Mouse (Mus musculus): Measurements from ENCODE around the gene Snx25. TPM values are rescaled to one million over a fixed set of nuclear protein-coding genes. Genes with fewer than 3 reads are reported as not detected.

The Snx25 gene
- polyA plus RNA-seq, 1 experiment from 2014 or later = 7.9 TPM

DNA sequence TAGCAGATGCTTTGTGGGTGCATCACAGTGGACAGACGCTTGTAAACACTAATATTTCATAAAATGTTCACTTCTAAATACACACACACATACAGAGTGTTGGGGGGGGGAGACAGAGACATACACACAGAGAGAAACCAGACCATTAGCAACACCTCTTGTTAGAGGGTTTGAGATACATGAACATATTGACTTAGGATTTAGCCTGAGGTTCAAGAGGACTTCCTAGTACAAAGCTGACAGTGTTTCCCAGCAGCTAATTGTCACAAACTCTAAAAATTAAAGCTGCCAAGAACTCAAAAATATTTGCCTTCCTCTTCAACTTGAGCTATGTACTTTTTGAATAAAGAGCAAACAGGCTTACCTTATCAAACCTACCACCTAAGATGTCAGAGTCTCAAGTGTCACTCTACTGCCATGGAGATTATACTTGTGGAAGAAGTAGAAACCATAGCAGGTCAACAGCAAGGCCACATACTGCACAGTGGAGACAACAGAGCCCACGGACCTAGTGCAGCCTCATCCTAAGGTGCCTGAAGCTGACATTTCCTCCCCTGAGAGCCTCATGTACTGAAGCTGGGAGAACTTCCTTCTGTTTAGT, 78.3 kb downstream of the Snx25 start:
- Histone ChIP-seq H3K4me3 (ENCODE audit: low read depth, low read length) (no peak overlapping the region), H3K27ac (ENCODE audit: low read depth, low read length) (no peak overlapping the region)

DNA sequence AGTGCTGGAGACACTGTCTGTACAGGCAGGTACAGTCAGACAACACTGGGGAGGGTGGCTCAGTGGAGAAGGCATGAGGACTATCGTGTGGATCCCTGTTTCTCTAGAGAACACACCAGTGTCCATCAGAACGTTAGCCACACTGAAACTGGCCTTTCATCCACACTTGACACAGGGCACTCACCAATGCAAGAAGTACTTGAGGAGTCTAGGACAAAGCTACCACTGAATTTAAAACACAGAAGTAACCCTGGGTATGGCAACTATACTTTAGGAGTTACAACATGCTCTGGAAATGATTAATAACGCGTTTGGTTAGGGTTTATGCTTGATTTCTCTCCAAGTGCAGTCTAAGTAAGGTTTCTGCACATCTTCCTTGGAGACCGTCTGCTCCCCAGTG, 79.2 kb downstream of the Snx25 start:
- Histone ChIP-seq H3K27me3 (ENCODE audit: control insufficient read depth, insufficient read depth, low read length) (no peaks in the 10 kb centered on the region), H3K9ac (ENCODE audit: low read depth, low read length) (no peak overlapping the region), H3K36me3 (ENCODE audit: control insufficient read depth, insufficient read depth, low read length) (no peaks in the 10 kb centered on the region), H3K4me3 (ENCODE audit: low read depth, low read length) (no peak overlapping the region), H3K27ac (ENCODE audit: low read depth, low read length) (no peak overlapping the region), H3K9me3 (ENCODE audit: control insufficient read depth, low read length) (no peaks in the 10 kb centered on the region), H3K4me2 (replicated peaks; ENCODE audit: low read depth, low read length) (no peak overlapping the region), H3K4me1 (replicated peaks; ENCODE audit: control insufficient read depth, insufficient read depth, low read length) (no peaks in the 10 kb centered on the region)
- 90% methylated on average over 5 of the region's 5 CpGs for WGBS
- DNase-seq (ENCODE audit: low spot score) (no peak), ATAC-seq (ENCODE audit: low FRiP score) (no peak)

More for the DNA sequence above, 78.3 kb downstream of the Snx25 start:
- H3K27me3 ChIP-seq (ENCODE audit: control insufficient read depth, insufficient read depth, low read length) = no peaks in the 10 kb centered on the region
- no peaks in the 10 kb centered on the region for H3K9me3 ChIP-seq (ENCODE audit: control insufficient read depth, low read length)
- H3K4me2 ChIP-seq (replicated peaks; ENCODE audit: low read depth, low read length) = no peak overlapping the region
- H3K36me3 ChIP-seq (ENCODE audit: control insufficient read depth, insufficient read depth, low read length) = no peaks in the 10 kb centered on the region
- ATAC-seq (ENCODE audit: low FRiP score) (no peak), DNase-seq (ENCODE audit: low spot score) (no peak)
- no peaks in the 10 kb centered on the region for H3K4me1 ChIP-seq (replicated peaks; ENCODE audit: control insufficient read depth, insufficient read depth, low read length)
- no peak overlapping the region for H3K9ac ChIP-seq (ENCODE audit: low read depth, low read length)
- 92% methylated on average over 2 of the region's 2 CpGs for WGBS

DNA sequence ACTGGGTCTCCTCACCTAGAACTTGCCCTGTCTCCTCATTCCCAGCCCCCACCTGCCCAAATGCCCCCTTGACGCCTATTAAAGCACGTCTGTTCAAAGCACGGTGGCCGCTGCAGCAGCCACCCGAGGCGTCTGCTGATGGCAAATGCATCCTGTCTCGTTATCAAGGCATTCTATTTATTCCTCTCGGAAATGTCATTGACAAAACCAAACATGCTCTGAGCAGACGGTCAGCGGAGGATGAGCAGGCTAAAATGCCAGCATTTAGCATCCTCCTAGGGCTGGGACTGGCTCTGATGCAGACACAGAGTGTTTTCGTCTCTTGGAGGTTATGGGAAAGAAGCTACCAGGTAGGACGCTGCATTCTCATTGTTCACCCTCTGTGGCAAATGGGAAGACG, 111.7 kb downstream of the Snx25 start:
- Histone ChIP-seq H3K4me2 (replicated peaks; ENCODE audit: low read depth, low read length) (no peak overlapping the region), H3K9me3 (ENCODE audit: control insufficient read depth, low read length) (no peaks in the 10 kb centered on the region), H3K27ac (ENCODE audit: low read depth, low read length) (no peak overlapping the region), H3K4me3 (ENCODE audit: low read depth, low read length) (no peak overlapping the region), H3K9ac (ENCODE audit: low read depth, low read length) (no peak overlapping the region), H3K4me1 (replicated peaks; ENCODE audit: control insufficient read depth, insufficient read depth, low read length) (no peaks in the 10 kb centered on the region), H3K27me3 (ENCODE audit: control insufficient read depth, insufficient read depth, low read length) (no peaks in the 10 kb centered on the region), H3K36me3 (ENCODE audit: control insufficient read depth, insufficient read depth, low read length) (no peaks in the 10 kb centered on the region)
- ATAC-seq (ENCODE audit: low FRiP score) (no peak), DNase-seq (ENCODE audit: low spot score) (no peak)
- 83% methylated on average over 13 of the region's 13 CpGs for WGBS

DNA sequence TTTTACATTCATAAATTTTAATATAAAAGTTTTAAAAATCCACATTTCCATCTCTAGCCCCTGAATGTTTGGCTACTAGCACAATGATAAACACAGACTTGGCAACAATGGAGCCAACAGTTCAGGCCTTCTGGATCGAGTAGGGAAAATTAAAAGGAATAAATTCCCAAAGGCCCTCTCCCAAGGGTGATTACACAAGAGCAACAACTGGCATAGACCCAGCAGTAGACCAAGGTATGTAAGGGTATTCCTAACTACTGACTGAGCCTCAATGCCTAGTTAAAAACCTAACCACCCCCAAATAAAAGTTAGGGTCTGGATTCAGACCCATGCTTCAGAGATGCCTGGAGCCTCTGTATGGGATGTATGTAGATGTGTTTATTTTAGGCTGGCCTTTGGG, 112.3 kb downstream of the Snx25 start:
- no peak overlapping the region for H3K27ac ChIP-seq (ENCODE audit: low read depth, low read length)
- ATAC-seq (ENCODE audit: low FRiP score) (no peak), DNase-seq (ENCODE audit: low spot score) (no peak)
- no peak overlapping the region for H3K4me3 ChIP-seq (ENCODE audit: low read depth, low read length)
- no peaks in the 10 kb centered on the region for H3K9me3 ChIP-seq (ENCODE audit: control insufficient read depth, low read length)
- no peak overlapping the region for H3K9ac ChIP-seq (ENCODE audit: low read depth, low read length)
- H3K4me2 ChIP-seq (replicated peaks; ENCODE audit: low read depth, low read length) = no peak overlapping the region
- 79% methylated on average over 1 of the region's 1 CpGs for WGBS
- no peaks in the 10 kb centered on the region for H3K27me3 ChIP-seq (ENCODE audit: control insufficient read depth, insufficient read depth, low read length)
- H3K4me1 ChIP-seq (replicated peaks; ENCODE audit: control insufficient read depth, insufficient read depth, low read length) = no peaks in the 10 kb centered on the region
- no peaks in the 10 kb centered on the region for H3K36me3 ChIP-seq (ENCODE audit: control insufficient read depth, insufficient read depth, low read length)

DNA sequence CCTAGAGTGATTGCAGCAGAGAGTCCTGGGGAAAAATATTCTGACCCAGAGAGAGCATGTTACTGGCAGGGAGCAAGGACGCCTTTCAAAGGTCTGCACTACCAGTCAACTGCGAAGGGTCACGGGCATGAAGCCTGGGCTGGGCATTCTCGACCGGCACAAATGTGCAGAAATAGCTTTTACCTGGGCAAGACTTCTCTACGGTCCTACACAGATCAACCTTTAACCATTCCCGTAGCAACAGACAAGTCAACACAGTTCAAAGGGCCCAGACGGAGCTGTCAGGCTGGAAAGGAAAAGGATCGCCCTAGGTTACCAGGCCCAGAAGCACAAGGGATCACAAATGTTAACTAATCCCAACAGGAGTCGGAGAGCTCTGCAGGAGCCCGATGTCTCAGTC, 115.7 kb downstream of the Snx25 start:
- H3K4me3 ChIP-seq (ENCODE audit: low read depth, low read length) = no peak overlapping the region
- H3K27ac ChIP-seq (ENCODE audit: low read depth, low read length) = no peak overlapping the region
- no peaks in the 10 kb centered on the region for H3K9me3 ChIP-seq (ENCODE audit: control insufficient read depth, low read length)
- H3K4me1 ChIP-seq (replicated peaks; ENCODE audit: control insufficient read depth, insufficient read depth, low read length) = no peaks in the 10 kb centered on the region
- no peak overlapping the region for H3K4me2 ChIP-seq (replicated peaks; ENCODE audit: low read depth, low read length)
- no peak overlapping the region for H3K9ac ChIP-seq (ENCODE audit: low read depth, low read length)
- 73% methylated on average over 11 of the region's 11 CpGs for WGBS
- H3K36me3 ChIP-seq (ENCODE audit: control insufficient read depth, insufficient read depth, low read length) = no peaks in the 10 kb centered on the region
- no peaks in the 10 kb centered on the region for H3K27me3 ChIP-seq (ENCODE audit: control insufficient read depth, insufficient read depth, low read length)
- no peak for DNase-seq (ENCODE audit: low spot score)
- ATAC-seq (ENCODE audit: low FRiP score) = no peak

DNA sequence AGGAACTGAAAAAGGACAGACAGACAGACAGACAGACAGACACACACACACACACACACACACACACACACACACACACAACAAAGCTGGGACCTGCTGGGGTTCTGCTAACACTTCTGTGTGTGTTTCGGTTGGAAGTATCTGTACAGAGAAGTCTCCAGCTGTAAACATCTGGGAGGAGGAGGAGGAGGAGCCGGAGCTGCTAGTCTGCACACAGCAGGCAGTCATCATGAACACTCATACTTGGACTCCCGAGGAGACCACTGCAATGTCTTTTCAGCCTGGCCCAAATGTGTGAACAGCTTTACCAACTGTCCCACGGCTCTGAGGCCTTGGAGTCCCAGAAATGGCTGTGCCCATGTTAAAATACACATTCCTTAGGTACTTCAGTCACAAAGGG, 127.6 kb downstream of the Snx25 start:
- whole genome bisulfite sequencing = 56% methylated on average over 4 of the region's 4 CpGs
- ATAC-seq (ENCODE audit: low FRiP score) = no peak

DNA sequence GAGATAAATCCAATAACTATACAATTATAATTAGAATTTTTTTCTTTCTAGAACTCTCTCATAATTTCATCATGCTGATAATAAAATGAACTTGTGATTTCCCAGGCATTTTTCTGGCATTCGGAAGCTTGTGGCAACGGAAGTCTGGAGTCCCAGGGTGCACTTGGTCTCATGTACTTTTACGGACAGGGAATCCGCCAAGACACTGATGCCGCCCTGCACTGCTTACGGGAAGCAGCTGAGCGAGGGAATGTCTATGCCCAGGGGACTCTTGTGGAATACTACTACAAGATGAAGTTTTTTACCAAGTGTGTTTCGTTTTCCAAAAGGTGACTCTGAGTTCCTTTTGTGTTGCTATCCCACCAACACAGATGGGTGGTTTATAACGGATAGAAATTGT, 129.2 kb downstream of the Snx25 start:
- no peak for DNase-seq (ENCODE audit: low spot score)
- Histone ChIP-seq H3K4me3 (ENCODE audit: low read depth, low read length) (no peak overlapping the region), H3K4me2 (replicated peaks; ENCODE audit: low read depth, low read length) (no peak overlapping the region), H3K9ac (ENCODE audit: low read depth, low read length) (no peak overlapping the region), H3K27me3 (ENCODE audit: control insufficient read depth, insufficient read depth, low read length) (no peaks in the 10 kb centered on the region), H3K4me1 (replicated peaks; ENCODE audit: control insufficient read depth, insufficient read depth, low read length) (no peaks in the 10 kb centered on the region), H3K36me3 (ENCODE audit: control insufficient read depth, insufficient read depth, low read length) (no peaks in the 10 kb centered on the region), H3K27ac (ENCODE audit: low read depth, low read length) (no peak overlapping the region), H3K9me3 (ENCODE audit: control insufficient read depth, low read length) (no peaks in the 10 kb centered on the region)
- ATAC-seq (ENCODE audit: low FRiP score) = no peak
- 94% methylated on average over 9 of the region's 9 CpGs for WGBS

More for the DNA sequence above, 127.6 kb downstream of the Snx25 start:
- no peaks in the 10 kb centered on the region for H3K4me1 ChIP-seq (replicated peaks; ENCODE audit: control insufficient read depth, insufficient read depth, low read length)
- no peak overlapping the region for H3K4me3 ChIP-seq (ENCODE audit: low read depth, low read length)
- no peak overlapping the region for H3K4me2 ChIP-seq (replicated peaks; ENCODE audit: low read depth, low read length)
- DNase-seq (ENCODE audit: low spot score) = no peak
- no peaks in the 10 kb centered on the region for H3K36me3 ChIP-seq (ENCODE audit: control insufficient read depth, insufficient read depth, low read length)
- no peaks in the 10 kb centered on the region for H3K27me3 ChIP-seq (ENCODE audit: control insufficient read depth, insufficient read depth, low read length)
- no peak overlapping the region for H3K27ac ChIP-seq (ENCODE audit: low read depth, low read length)
- no peak overlapping the region for H3K9ac ChIP-seq (ENCODE audit: low read depth, low read length)
- H3K9me3 ChIP-seq (ENCODE audit: control insufficient read depth, low read length) = no peaks in the 10 kb centered on the region

DNA sequence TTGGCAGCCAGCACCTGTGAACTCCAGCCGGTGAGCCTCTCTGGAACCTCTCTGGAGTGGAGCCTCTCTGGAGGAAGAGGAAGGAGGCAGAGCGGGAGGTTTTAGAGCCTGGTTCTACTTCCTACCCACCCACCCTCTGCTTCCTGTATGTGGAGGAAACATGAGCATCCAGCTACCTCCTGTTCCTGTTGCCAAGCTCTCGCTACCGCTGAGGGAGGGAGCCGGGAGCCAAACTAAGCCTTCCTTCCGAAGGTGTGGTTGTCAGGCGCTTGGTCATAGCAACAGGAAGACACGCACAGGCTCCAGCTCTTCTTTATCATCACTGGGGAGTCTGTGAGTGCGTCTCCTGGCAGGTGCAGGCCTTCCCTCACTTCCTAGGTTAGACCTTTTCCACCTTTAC, 129.8 kb downstream of the Snx25 start:
- DNase-seq (ENCODE audit: low spot score) (no peak), ATAC-seq (ENCODE audit: low FRiP score) (no peak)
- WGBS = 91% methylated on average over 9 of the region's 9 CpGs
- Histone ChIP-seq H3K27ac (ENCODE audit: low read depth, low read length) (no peak overlapping the region), H3K4me2 (replicated peaks; ENCODE audit: low read depth, low read length) (no peak overlapping the region), H3K4me1 (replicated peaks; ENCODE audit: control insufficient read depth, insufficient read depth, low read length) (no peaks in the 10 kb centered on the region), H3K9me3 (ENCODE audit: control insufficient read depth, low read length) (no peaks in the 10 kb centered on the region), H3K4me3 (ENCODE audit: low read depth, low read length) (no peak overlapping the region), H3K36me3 (ENCODE audit: control insufficient read depth, insufficient read depth, low read length) (no peaks in the 10 kb centered on the region), H3K27me3 (ENCODE audit: control insufficient read depth, insufficient read depth, low read length) (no peaks in the 10 kb centered on the region), H3K9ac (ENCODE audit: low read depth, low read length) (no peak overlapping the region)

DNA sequence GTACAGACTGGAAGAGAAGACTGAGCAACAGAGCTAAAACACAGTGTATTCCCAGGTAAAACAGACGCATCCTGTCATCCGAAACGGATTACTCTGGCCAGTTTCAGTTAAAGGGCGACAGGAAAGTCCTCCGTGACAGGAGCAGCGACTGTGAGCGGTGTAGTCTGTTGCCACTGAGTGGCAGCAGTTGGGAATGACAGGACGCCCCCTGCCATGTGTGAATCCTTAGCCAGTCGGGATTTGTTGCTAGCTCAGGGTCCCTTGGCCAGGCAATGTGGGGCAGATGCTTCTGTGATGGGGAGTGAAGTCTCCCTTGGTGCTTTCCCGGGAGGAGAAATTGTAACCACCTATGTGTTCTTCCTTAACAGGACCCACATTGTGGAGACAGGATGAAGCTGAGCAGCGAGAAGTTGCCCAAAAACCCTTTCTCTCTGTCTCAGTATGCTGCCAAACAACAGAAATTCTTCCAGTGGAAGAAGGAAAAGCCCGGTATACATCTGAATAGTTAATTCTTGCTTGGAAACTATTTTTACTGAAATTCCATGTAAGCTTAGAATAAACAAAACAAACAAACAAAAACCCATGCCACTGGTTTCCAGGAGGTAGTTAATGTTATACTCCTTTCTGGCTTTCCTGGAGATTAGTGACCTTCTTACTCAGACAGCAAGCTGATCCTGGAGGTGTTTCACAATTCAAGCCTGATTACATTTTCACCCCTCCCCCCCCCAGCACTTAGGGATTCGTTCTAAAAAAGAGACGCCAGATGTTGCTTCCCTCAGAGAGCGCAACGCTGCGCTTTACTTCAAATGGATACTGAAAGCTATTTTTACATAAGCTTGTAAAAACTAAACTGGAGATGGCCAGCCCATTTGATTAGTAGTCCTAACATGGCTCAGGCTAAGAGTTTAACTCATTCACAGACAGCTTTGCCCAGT, 140.9 kb downstream of the Snx25 start:
- H3K4me3 ChIP-seq (ENCODE audit: low read depth, low read length) = no peak overlapping the region
- WGBS = 19% methylated on average over 17 of the region's 17 CpGs
- no peak overlapping the region for H3K4me2 ChIP-seq (replicated peaks; ENCODE audit: low read depth, low read length)
- H3K9me3 ChIP-seq (ENCODE audit: control insufficient read depth, low read length) = no peaks in the 10 kb centered on the region
- no peaks in the 10 kb centered on the region for H3K4me1 ChIP-seq (replicated peaks; ENCODE audit: control insufficient read depth, insufficient read depth, low read length)
- H3K27ac ChIP-seq (ENCODE audit: low read depth, low read length) = no peak overlapping the region
- H3K27me3 ChIP-seq (ENCODE audit: control insufficient read depth, insufficient read depth, low read length) = no peaks in the 10 kb centered on the region
- peak; percentile 36 for DNase-seq (ENCODE audit: low spot score)
- ATAC-seq (ENCODE audit: low FRiP score) = peak; percentile 47; the same call in 1 of the 2 replicates
- H3K9ac ChIP-seq (ENCODE audit: low read depth, low read length) = no peak overlapping the region
- no peaks in the 10 kb centered on the region for H3K36me3 ChIP-seq (ENCODE audit: control insufficient read depth, insufficient read depth, low read length)

Data from hindbrain, embryonic 11.5 days (tissue).